Mouse (Mus musculus): Measurements from ENCODE around the gene Mymx. TPM values are rescaled to one million over a fixed set of nuclear protein-coding genes. Genes with fewer than 3 reads are reported as not detected.
"Not testable (repeated sequence)": the region's sequence is repeated elsewhere in the genome, so short reads cannot be mapped to it uniquely, and the experiment has no call there.

Gene Mymx
- total RNA-seq (2021): 1 to 10 TPM in 1 of 2 experiments, under 1 TPM in 1; 0.36 to 1.4 TPM
- long read RNA-seq, experiment 1: 0 reads
- long read RNA-seq, experiment 2, partial matches to known transcripts: 0 of 2 reads
- long read RNA-seq, experiment 2, other reads (novel, unspliced or antisense): 0 of 2 reads

DNA sequence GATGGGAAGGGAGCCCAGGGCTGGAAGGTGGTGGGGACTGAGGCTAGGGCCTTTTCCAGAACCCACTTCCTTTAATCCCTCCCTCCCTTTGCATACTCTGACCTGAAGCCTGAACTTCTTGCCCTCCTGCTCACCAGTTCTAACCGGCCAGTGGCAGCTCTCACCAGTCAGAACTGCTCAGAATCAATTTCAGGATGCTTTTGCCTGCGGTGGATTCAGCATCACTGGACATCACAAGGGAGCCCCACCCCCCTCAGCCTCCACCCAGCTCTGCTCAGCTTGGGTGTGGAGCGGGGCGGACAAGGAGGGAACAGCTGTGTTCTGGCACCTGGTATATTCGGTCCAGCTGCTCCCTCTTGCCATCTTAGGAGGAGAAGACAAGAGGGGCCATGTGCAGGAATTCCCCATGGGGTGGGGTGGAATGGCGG, at the start of gene Mymx:
Gene Mymx, minus strand, starts transcription at position 226 of the 428 bp plus-strand sequence.
- no peak for DNase-seq

DNA sequence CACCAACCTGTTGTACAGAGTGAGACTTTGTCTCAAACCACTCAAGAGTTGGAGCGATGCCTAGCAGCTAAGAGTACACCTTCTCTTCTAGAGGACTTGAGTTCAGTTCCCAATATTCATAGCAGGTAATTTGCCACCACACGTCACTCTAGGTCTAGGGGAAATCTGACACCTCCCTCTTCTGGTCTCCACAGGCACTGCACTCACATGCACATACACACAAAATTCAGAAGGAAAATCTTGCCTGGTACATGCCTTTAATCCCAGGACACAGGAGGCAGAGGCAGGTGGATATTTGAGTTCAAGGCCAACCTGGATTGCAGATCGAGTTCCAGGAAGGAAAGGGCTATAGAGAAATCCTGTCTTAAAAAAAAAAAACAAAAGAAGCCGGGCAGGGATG, 42.3 kb upstream of the Mymx start:
- DNase-seq: no peak

DNA sequence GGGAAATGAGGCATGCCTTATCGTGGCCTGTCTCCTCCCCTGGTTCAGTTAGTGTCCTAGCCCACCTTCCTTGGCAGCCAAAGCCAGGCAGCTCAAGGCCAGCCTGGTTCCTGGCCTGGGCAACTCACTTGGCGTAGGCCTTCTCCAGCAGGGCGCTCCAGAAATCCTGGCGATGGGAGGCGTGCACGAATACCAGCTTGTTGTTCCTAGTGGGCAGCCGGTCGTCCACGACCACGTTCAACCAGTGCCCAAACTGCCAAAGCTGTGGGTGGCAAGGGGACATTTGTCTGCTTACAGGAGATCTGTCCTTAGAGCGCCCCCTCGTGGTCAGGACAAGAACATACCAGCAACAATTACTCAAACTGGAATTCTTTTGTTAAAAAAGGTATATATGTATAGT, 40.8 kb upstream of the Mymx start:
- DNase-seq: peak; percentile 35

- no peak for DNase-seq
Observed at GRCm38 (mm10) chr17:45641981-45642380, 40.1 kb upstream of the Mymx start.

DNA sequence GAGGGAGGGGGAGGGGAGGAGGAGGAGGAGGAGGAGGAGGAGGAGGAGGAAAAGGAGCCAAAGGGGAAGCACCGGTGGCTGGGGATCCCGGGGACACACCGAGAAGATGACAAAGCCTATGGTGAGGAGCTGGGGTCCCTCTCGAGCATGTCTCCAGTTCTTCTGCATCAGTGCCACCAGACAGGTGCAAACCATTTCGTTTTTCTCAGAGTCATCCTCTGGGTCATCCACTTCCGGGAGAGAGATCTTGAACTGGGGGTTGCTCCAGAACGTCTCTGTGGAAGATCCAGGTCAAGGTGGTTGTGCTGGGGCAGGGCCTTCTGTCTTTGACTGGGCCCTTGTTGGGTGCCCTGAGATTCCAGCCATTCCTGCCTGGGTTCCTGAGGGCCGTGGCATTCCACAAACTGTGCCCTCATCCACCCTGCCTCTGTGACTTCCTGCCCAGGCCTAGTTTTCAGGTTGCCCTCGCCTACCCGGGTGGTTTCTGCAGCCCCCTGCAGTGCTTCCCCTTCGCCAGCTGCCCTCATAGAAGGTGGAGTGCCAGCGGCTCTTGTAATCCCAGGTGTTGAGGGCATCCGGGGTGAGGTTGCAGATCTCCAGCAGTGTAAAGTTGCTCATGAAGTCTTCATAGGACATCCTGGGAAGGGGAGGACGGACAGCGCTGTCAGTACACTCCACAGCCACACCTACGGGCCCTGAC, 36.8 kb upstream of the Mymx start:
- no peak for DNase-seq

DNA sequence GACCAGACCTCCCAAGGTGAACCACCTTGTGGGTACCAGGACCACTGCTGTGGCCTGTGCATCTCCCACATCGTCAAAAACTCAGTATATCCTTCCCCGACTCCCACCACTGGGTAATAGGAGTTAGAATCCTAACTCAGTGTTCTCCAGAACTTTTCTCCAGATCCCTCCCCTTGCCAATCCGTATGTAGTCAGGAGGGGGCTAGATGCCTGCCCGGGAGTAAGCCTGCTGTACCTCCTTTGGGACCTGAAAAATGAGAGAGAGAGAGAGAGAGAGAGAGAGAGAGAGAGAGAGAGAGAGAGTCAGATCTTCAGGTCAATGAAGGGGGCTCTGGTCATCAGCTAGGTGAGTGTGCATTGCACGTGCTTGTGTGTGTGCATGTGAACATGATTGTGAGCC, 32.1 kb upstream of the Mymx start:
- no peak for DNase-seq

GRCm38 (mm10) chr17:45631940-45632339, 30.0 kb upstream of the Mymx start:
- no peak for DNase-seq

DNA sequence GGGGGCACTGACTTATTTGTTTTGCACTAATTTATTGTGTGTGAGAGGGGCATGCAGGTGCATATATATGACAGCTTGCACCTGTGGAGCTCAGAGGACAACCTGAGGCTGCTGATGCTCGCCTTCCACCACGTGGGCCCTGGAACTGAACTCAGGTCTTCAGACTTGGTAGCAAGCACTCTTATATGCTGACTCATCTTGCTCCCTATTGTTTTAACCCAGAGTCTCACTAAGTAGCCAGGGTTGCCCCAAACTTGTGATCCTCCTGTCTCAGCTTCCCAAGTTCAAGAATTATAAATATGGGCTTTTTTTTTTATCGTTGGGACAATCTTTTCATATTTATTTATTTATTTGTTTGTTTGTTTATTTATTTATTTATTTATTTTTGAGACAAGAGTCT, 29.1 kb upstream of the Mymx start:
- no peak for DNase-seq

GRCm38 (mm10) chr17:45629861-45630694, 28.2 kb upstream of the Mymx start:
- DNase-seq: peak; percentile 60

DNA sequence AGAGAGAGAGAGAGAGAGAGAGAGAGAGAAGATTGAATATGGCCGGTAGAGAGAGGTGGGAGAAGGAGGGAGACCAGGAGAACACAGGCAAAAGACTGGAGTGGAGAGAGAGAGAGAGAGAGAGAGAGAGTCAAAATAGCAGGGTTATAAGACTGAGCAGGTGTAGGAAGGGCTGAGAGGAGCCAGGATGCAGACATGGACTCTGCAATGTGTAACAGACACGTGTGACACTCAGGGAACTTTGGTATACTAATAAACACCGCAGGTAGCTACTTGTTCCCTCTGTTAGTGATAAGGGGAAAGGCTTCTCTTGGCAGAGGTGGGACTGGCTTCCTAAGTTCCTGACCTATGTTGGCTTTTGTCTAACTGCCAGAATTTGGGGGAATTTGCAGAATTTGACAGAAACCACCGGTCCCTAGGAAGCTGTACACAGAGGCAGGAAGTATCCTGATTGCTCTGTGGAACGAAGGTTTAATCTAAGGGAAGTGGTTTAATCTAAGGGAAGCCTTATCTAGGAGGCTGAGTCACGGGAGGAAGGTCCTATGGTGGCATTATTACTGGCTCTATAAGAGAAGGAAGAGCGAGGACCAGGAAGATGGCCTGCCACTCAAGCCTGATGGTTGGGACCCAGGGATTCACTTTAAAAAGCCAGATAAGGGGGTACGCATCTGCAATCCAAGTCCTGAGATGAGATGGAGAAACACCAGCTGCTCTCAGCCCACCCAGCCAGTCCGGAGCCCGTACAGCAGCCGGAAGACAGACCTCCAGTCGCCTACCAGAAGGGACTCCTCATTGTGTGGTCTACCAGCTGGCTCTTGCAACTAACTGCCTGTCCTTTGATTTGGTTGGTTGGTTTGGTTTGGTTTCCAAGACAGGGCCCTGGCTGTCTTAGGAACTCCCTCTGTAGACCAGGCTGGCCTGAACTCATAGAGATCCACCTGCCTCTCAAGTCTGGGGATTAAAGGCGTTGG, 27.3 kb upstream of the Mymx start:
- no peak for DNase-seq

DNA sequence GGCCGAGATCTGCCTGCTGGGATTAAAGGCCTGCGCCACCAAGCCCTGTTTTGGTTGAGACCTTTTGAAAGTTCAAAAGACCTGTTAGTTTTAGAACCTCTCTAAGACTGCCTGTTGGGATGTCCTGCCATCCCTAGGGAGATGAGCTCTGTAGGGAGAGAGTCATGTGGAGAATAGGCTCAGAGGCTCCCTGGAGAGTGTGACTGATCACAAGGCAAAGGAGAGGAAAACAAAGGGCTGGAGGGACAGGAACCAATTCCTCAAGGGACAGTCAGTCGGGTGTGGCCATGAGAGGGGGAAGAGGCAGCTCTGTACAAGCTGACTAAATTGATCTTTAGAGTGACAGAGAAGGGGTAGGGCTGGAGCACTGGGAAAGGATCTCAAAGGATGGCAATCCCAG, 26.3 kb upstream of the Mymx start:
- DNase-seq: no peak

DNA sequence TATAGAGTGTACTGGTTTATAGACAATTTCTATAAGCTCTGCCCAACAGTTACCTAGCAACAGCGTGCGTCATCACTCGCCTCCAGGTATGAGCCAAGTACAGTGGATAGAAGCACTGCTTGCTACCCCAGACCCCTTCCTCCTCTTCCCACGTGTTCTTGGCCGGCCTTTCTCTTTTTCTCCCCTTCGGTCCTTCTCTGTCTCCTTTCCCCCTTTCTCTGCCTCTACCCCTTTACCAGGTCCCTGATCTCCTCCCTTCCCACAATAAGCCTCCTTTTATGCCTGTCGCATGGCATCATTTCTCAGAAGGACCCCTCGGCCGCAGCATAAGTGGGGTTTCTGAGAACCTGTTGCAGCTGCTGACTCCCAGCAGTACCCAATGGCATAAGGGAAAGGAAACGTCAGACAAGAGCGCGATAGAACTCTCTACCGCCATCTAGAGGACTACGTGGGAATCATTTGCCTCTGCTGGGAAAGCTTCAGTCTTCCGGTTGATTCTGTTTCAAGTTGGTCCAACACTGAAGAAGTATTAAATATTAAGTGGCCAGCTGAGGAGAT, 24.8 kb upstream of the Mymx start:
- peak; percentile 52 for DNase-seq

DNA sequence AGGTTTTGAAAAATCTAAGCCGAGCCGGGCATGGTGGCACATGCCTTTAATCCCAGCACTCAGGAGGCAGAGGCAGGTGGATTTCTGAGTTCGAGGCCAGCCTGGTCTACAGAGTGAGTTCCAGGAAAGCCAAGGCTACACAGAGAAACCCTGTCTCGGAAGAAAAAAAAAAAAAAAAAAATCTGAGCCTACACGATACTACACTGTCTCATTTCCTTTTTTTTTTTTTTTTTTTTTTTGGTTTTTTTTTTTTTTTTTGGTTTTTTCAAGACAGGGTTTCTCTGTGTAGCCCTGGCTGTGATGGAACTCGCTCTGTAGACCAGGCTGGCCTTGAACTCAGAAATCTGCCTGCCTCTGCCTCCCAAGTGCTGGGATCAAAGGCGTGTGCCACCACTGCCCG, 21.5 kb upstream of the Mymx start:
- DNase-seq: not testable (repeated sequence)

DNA sequence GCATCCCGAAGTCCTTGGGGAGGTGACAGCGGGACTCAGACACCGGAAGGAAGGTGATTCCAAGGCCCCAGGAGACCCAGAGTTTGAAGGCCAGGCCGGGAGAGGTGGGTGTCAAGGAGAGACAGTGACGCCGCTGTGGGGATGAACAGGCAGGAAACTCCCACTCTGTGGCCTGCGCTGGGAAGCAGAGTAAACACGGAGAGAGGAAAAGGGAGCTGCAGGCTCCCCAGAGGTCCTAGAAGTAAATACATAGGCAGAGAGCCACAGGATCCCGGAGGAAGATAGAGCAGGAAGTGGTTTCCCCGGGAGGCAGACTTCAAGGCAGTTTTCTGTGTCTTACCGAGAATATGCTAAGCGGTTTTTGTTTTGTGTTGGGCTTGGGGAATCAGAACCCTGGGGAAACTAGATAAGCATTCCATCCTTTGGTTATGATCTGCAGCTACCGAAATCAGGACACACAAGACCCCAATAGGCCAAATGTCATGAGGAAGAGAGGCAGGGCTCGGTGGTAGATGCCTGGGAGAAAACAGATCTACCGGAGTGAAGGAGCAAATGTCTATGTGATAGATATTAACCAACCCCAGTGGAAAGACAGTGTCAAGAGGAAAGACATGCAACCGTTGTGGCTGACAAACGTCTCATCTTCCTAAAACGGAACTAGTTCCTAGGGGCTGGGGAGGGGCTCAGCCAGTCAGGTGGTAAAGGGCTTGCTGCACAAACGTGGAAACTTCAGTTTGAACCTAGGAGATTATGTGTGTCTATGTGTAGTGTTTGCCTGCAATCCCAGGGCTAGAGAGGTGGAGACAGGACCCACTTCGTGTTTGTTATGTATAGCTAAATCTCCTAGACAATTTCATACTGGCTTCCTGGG, 17.7 kb upstream of the Mymx start:
- DNase-seq: peak; percentile 41

DNA sequence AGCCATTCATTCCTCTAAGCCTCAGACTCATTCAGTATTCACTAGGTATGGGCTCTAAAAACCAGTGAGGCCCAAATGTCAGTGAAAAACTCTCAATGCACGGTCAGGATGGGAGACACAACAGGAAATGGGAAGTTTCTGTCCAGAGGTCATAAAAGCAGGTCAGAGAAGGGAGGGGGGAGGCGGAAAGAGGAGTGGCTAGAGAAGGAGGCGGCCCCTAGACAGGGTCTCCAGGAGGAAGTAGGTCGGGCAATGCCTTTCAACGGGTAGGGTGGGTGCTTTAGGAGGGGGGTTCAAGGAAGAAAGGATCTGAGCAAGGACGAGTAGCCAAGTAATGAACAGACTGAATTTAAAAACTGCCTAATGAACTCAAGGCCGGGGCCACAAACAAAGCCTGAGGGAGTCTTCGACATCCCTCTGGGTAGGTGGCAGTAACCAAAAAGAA, 17.1 kb upstream of the Mymx start:
- peak; percentile 61 for DNase-seq

DNA sequence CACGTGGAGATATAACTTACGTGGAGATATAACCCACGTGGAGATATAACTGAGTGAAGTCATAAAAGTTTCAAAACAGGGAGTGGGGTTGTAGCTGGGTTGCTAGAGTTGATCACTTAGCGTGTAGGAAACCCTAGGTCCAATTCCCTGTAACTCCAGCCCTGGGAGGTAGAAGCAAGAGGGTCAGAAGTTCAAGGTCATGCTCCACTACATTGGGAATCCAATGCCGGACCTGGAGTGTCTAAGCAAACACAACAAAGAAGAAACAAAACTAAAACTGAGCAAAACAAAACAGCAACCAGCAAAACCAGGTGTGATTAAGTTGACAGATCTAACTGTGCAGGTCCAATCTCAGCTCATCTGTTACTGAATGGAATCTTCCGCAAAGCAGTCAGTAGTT, 15.8 kb upstream of the Mymx start:
- DNase-seq: no peak

- DNase-seq: no peak
Observed at GRCm38 (mm10) chr17:45616679-45617078, 14.8 kb upstream of the Mymx start.

- DNase-seq: no peak
Observed at GRCm38 (mm10) chr17:45616046-45616650, 14.2 kb upstream of the Mymx start.

DNA sequence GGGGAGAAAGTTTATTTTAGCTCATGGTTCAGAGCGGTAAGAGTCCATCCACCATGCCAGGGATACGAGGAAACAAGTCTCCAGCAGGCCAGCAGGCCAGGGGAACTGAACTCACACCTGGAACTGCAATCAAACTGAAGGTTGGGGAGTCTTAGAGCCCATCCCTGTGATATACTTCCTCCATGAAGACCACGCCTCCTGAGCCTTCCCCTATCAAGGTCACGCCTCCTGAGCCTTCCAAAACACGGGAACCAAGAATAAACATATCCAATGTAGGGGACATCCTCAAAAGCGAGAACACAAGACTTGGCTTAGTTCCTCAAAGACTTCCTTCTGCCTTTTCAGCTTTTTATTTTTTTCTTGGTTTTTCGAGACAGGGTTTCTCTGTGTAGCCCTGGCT, 11.0 kb upstream of the Mymx start:
- DNase-seq: no peak

DNA sequence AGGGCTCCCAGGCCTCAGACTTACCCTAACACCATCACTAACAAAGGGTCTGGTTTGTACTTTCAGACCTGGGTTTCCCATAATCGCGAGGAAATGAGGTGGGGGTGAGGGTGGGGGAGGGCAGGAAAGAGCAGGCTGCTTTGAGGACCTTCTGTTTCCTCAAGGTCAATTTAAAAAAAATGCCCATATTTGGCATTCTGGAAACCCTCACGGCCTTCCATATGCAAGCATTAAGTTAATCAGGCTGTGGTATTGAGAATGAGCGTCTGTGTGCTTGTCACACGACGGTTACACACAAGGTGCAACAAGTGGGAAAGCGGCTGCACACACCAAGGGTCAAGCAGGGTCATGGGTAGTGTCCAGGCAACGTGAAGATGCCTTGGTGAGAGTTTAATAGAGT, 10.1 kb upstream of the Mymx start:
- DNase-seq: no peak
